Comparison of ENCODE assay signal across 8 mouse cellular contexts in genomic region chr6:54119885-54120666, GRCm38 (mm10).
DNase-seq lines count a peak whose midpoint lies in the region; ATAC-seq and TF ChIP-seq lines count a peak whose summit lies in the region.

No protein-coding gene starts in this region.

- WGBS in stomach, embryonic 16.5 days = 40% methylated on average over 13 of the region's 13 CpGs

- H3K27ac ChIP-seq in CH12.LX (ENCODE audit: insufficient read depth, low read depth) = no peak overlapping the region
- peak overlapping the region; percentile 7; the same call in 1 of the 2 replicates for H3K27ac ChIP-seq in stomach, embryonic 16.5 days (ENCODE audit: low read length)

- ATAC-seq in stomach, embryonic 16.5 days (ENCODE audit: insufficient read depth, low FRiP score) = peak; percentile 42; the same call in 1 of the 2 replicates
- ATAC-seq in erythroid progenitor cell, adult 5-6 weeks (replicated peaks; ENCODE audit: low FRiP score, poor library complexity, severe bottlenecking) = no peak
- no peak for ATAC-seq in monocyte, adult 5-6 weeks (replicated peaks; ENCODE audit: insufficient number of reproducible peaks, low FRiP score, low TSS enrichment, poor library complexity, severe bottlenecking)

- no peak for TF ChIP-seq EP300 in CH12.LX (IDR thresholded peaks at IDR 0.05; ENCODE audit: low read length)

- no peaks in the 10 kb centered on the region for H3K9me3 ChIP-seq in CH12.LX (replicated peaks; ENCODE audit: low read length)
- H3K9me3 ChIP-seq in stomach, embryonic 16.5 days (replicated peaks; ENCODE audit: control insufficient read depth, low read length) = no peaks in the 10 kb centered on the region

- dilution Hi-C loops in CH12.LX (cut with MboI; ENCODE audit: extremely low pct_ligation_motif_present, extremely low pct_unique_long_range_greater_than_20kb, low sequenced_read_pairs) = no loop called here

- in situ Hi-C loops in CH12.LX (cut with MboI; ENCODE audit: low pct_ligation_motif_present, low pct_unique_long_range_greater_than_20kb, low sequenced_read_pairs) = no loop called here

- no peaks in the 10 kb centered on the region for H3K79me2 ChIP-seq in CH12.LX (replicated peaks; ENCODE audit: control insufficient read depth, extremely low read depth, insufficient read depth, poor library complexity, severe bottlenecking)

- no peak overlapping the region for H3K9ac ChIP-seq in CH12.LX (ENCODE audit: insufficient read depth, low read depth)
- no peak overlapping the region for H3K9ac ChIP-seq in stomach, embryonic 16.5 days (ENCODE audit: low read length)

- H3K27me3 ChIP-seq in CH12.LX (replicated peaks) = no peaks in the 10 kb centered on the region
- H3K27me3 ChIP-seq in stomach, embryonic 16.5 days (ENCODE audit: control insufficient read depth, insufficient read depth, low read length) = no peaks in the 10 kb centered on the region

- no peak for TF ChIP-seq POLR2A in CH12.LX (IDR thresholded peaks at IDR 0.05; ENCODE audit: low read depth, low read length)

- DNase-seq in 416B (ENCODE audit: low read depth) (peak; percentile 7), CH12.LX (ENCODE audit: extremely low read depth) (no peak)
- peak; percentile 29 for DNase-seq in embryo, embryonic 9.5 days (ENCODE audit: extremely low spot score)
- DNase-seq in layer of hippocampus, adult 8-10 months (ENCODE audit: low spot score in 2 of 2) = peak; percentile 12 to 22
- DNase-seq in left cerebral cortex, adult 8-10 months (ENCODE audit: low spot score in 2 of 2) = no peak

- TF ChIP-seq RAD21 in CH12.LX (IDR thresholded peaks at IDR 0.05; ENCODE audit: low read depth, low read length) = no peak

- no peak overlapping the region for H3K4me2 ChIP-seq in CH12.LX (ENCODE audit: insufficient read depth, low read depth, poor library complexity, severe bottlenecking)
- H3K4me2 ChIP-seq in stomach, embryonic 16.5 days (ENCODE audit: low read depth, low read length) = no peak overlapping the region

- peaks cover 21 to 50% of the 10 kb centered on the region in 2 experiments for H3K4me1 ChIP-seq in CH12.LX (ENCODE audit: control insufficient read depth in 1 of 2, insufficient read depth in 2 of 2)
- peaks cover 8% of the 10 kb centered on the region for H3K4me1 ChIP-seq in stomach, embryonic 16.5 days (ENCODE audit: control insufficient read depth, insufficient read depth, low read length)

- no peak for TF ChIP-seq CTCF in CH12.LX (conservative IDR thresholded peaks at IDR 0.05 in 1 of 2, IDR thresholded peaks at IDR 0.05 in 1 of 2; ENCODE audit: low read depth in 2 of 2, low read length in 2 of 2)

- no peak overlapping the region for H3K4me3 ChIP-seq in CH12.LX (replicated peaks in 1 of 3; ENCODE audit: low read depth in 2 of 3, low read length in 2 of 3, poor library complexity in 1 of 3)
- no peak overlapping the region for H3K4me3 ChIP-seq in stomach, embryonic 16.5 days (replicated peaks; ENCODE audit: low read length)

- no peaks in the 10 kb centered on the region for H3K36me3 ChIP-seq in CH12.LX (replicated peaks in 1 of 2; ENCODE audit: control insufficient read depth in 1 of 2, insufficient read depth in 1 of 2, low read length in 1 of 2)
- H3K36me3 ChIP-seq in stomach, embryonic 16.5 days (ENCODE audit: control insufficient read depth, insufficient read depth, low read length) = no peaks in the 10 kb centered on the region

TF ChIP-seq in CH12.LX, 34 proteins besides CTCF, POLR2A, EP300 and RAD21:
- TF ChIP-seq HCFC1 (IDR thresholded peaks at IDR 0.05; ENCODE audit: low read depth, low read length) = no peak
- no peak for TF ChIP-seq UBTF (IDR thresholded peaks at IDR 0.05; ENCODE audit: low read depth, low read length)
- no peak for TF ChIP-seq MAFK (IDR thresholded peaks at IDR 0.05; ENCODE audit: insufficient replicate concordance, low read length)
- TF ChIP-seq BHLHE40 (IDR thresholded peaks at IDR 0.05; ENCODE audit: low read depth, low read length) = peak; percentile 69

Comparison
In these comparisons a context has a peak if more than half of its experiments do, and no peak if none do; other contexts are left out.
1. DNase-seq: peak in 416B (single experiment), embryo, embryonic 9.5 days (single experiment) and layer of hippocampus, adult 8-10 months (2 of 2); none in CH12.LX (single experiment) and left cerebral cortex, adult 8-10 months (0 of 2).